Mouse (Mus musculus): Measurements from ENCODE around the gene Cyp2d9. TPM values are rescaled to one million over a fixed set of nuclear protein-coding genes. Genes with fewer than 3 reads are reported as not detected.

Cyp2d9 gene
- polyA plus RNA-seq, 1 experiment from 2014 or later = not detected

DNA sequence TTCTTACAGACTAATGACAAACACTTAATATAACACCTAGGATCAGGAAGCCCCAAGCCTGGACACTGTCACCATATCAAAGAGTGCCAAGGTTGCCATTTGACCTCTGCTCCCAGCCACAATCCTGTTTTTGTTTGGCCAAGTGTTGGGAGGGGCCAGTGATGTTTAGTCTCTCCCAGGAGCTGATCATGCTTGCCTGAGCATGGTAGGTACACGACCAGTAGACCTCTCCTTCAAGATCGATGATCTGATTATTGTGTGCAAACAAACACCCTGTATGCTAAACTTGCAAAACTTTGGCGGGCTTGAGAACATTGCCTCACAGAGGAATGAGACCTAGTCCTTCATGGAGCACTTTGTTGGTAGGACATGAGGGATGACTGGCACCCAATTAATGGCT is 9.8 kb upstream of the Cyp2d9 start:
- no peak overlapping the region for H3K4me2 ChIP-seq (ENCODE audit: low read length)
- H3K4me3 ChIP-seq (ENCODE audit: control insufficient read depth in 1 of 2, insufficient read depth in 1 of 2, low read depth in 1 of 2, low read length in 2 of 2) = no peak overlapping the region
- ATAC-seq (ENCODE audit: insufficient number of reproducible peaks, insufficient read depth, low FRiP score, low read depth) = no peak
- no peaks in the 10 kb centered on the region for H3K9me3 ChIP-seq (ENCODE audit: control insufficient read depth, low read length)
- WGBS = 77% methylated on average over 3 of the region's 3 CpGs
- H3K27ac ChIP-seq (replicated peaks in 1 of 2; ENCODE audit: control insufficient read depth in 1 of 2, insufficient read depth in 1 of 2, low read depth in 2 of 2, low read length in 2 of 2) = no peak overlapping the region
- H3K9ac ChIP-seq (ENCODE audit: low read length) = no peak overlapping the region
- H3K27me3 ChIP-seq (ENCODE audit: control insufficient read depth, insufficient read depth, low read length) = no peaks in the 10 kb centered on the region
- no peaks in the 10 kb centered on the region for H3K36me3 ChIP-seq (ENCODE audit: control insufficient read depth, insufficient read depth, low read length)
- no peaks in the 10 kb centered on the region for H3K4me1 ChIP-seq (ENCODE audit: control insufficient read depth in 2 of 2, insufficient read depth in 2 of 2, low read length in 2 of 2)

DNA sequence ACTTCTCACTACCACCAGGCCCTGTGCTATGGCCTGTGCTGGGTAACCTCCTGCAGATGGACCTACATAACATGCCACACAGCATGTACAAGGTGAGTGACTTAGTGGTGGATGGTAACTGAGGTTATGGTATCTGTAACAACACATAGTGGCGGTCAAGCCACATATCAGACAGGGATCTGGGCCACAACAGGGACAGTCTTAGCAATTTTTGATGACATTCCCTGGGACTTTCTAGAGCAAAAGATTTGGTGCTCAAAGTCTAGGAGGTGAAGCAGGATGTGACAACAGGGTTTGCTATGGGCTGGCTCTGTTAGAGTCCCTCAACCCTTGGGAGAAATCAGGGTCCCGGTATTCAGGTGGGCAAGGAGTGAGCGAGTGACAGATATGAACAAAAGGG is 384 bp downstream of the Cyp2d9 start:
- no peaks in the 10 kb centered on the region for H3K4me1 ChIP-seq (ENCODE audit: control insufficient read depth in 2 of 2, insufficient read depth in 2 of 2, low read length in 2 of 2)
- H3K27ac ChIP-seq (replicated peaks in 1 of 2; ENCODE audit: control insufficient read depth in 1 of 2, insufficient read depth in 1 of 2, low read depth in 2 of 2, low read length in 2 of 2) = no peak overlapping the region
- H3K9me3 ChIP-seq (ENCODE audit: control insufficient read depth, low read length) = peaks cover 14% of the 10 kb centered on the region; the same call in 1 of the 2 replicates
- H3K9ac ChIP-seq (ENCODE audit: low read length) = no peak overlapping the region
- no peak overlapping the region for H3K4me2 ChIP-seq (ENCODE audit: low read length)
- no peaks in the 10 kb centered on the region for H3K36me3 ChIP-seq (ENCODE audit: control insufficient read depth, insufficient read depth, low read length)
- ATAC-seq (ENCODE audit: insufficient number of reproducible peaks, insufficient read depth, low FRiP score, low read depth) = no peak
- WGBS = 90% methylated on average over 3 of the region's 3 CpGs
- no peaks in the 10 kb centered on the region for H3K27me3 ChIP-seq (ENCODE audit: control insufficient read depth, insufficient read depth, low read length)
- H3K4me3 ChIP-seq (ENCODE audit: control insufficient read depth in 1 of 2, insufficient read depth in 1 of 2, low read depth in 1 of 2, low read length in 2 of 2) = no peak overlapping the region

DNA sequence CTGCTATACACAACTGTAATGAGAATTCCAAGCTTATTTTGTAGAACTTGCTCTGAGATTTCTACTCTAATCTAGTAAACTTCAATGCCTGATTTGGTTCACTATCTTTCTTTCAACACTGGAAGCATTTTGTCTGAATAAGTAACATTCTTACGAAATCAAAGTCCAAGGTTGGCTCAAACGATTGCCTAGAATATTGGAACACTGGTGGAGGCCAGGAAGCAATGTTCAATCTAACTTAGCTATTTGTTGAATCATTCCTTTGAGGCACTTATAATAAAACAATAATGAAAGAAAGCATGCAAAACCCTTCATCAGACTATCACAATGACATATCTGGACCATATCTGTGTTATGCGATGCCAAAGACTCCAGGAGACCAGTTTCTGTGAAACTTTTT is 1.3 kb downstream of the Cyp2d9 start:
- Histone ChIP-seq H3K27ac (replicated peaks in 1 of 2; ENCODE audit: control insufficient read depth in 1 of 2, insufficient read depth in 1 of 2, low read depth in 2 of 2, low read length in 2 of 2) (no peak overlapping the region), H3K4me2 (ENCODE audit: low read length) (no peak overlapping the region), H3K9me3 (ENCODE audit: control insufficient read depth, low read length) (peaks cover 14% of the 10 kb centered on the region; the same call in 1 of the 2 replicates), H3K4me3 (ENCODE audit: control insufficient read depth in 1 of 2, insufficient read depth in 1 of 2, low read depth in 1 of 2, low read length in 2 of 2) (no peak overlapping the region), H3K4me1 (ENCODE audit: control insufficient read depth in 2 of 2, insufficient read depth in 2 of 2, low read length in 2 of 2) (no peaks in the 10 kb centered on the region), H3K27me3 (ENCODE audit: control insufficient read depth, insufficient read depth, low read length) (no peaks in the 10 kb centered on the region), H3K9ac (ENCODE audit: low read length) (no peak overlapping the region), H3K36me3 (ENCODE audit: control insufficient read depth, insufficient read depth, low read length) (no peaks in the 10 kb centered on the region)
- no peak for ATAC-seq (ENCODE audit: insufficient number of reproducible peaks, insufficient read depth, low FRiP score, low read depth)
- 80% methylated on average over 3 of the region's 3 CpGs for WGBS

DNA sequence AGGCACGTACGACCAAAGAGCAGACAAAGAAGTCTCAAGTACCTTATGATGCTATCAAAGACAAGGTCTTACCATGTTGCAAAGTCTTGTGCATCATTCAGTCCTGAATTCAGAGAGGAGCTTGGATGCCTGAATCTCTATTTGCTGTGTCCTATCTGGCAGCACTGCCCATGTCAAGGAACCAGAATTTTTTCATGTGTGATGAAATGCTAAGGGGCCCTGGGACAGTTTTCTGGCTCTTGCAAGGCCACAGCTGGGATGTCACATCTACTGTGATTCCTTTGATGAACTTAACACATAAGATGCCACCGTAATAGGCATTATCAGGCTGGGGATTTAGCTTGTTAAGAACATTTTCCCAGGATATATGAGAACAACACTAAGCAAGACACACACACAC is 1.8 kb downstream of the Cyp2d9 start:
- H3K27ac ChIP-seq (replicated peaks in 1 of 2; ENCODE audit: control insufficient read depth in 1 of 2, insufficient read depth in 1 of 2, low read depth in 2 of 2, low read length in 2 of 2) = no peak overlapping the region
- H3K4me2 ChIP-seq (ENCODE audit: low read length) = no peak overlapping the region
- no peak overlapping the region for H3K9ac ChIP-seq (ENCODE audit: low read length)
- ATAC-seq (ENCODE audit: insufficient number of reproducible peaks, insufficient read depth, low FRiP score, low read depth) = no peak
- H3K4me1 ChIP-seq (ENCODE audit: control insufficient read depth in 2 of 2, insufficient read depth in 2 of 2, low read length in 2 of 2) = no peaks in the 10 kb centered on the region
- H3K36me3 ChIP-seq (ENCODE audit: control insufficient read depth, insufficient read depth, low read length) = no peaks in the 10 kb centered on the region
- peaks cover 14% of the 10 kb centered on the region; the same call in 1 of the 2 replicates for H3K9me3 ChIP-seq (ENCODE audit: control insufficient read depth, low read length)
- no peak overlapping the region for H3K4me3 ChIP-seq (ENCODE audit: control insufficient read depth in 1 of 2, insufficient read depth in 1 of 2, low read depth in 1 of 2, low read length in 2 of 2)
- 70% methylated on average over 3 of the region's 3 CpGs for WGBS
- no peaks in the 10 kb centered on the region for H3K27me3 ChIP-seq (ENCODE audit: control insufficient read depth, insufficient read depth, low read length)

DNA sequence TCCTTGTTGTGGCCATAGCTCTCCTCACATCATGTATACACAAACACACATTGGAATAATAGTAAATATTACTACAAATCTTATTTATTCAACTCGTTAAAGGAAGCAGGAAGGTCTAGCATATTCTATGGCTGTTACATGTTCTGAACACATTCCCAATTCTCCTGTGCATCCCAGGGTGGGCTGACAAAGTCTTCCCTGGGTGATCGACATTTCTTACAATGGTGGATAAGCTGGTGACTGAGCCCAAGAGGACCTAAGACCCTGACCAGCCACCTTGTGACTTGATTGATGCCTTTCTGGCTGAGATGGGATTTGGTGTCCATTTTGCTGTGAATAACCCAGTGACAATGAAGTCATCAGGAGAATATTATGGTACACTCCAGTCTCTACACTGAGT is 2.4 kb downstream of the Cyp2d9 start:
- H3K36me3 ChIP-seq (ENCODE audit: control insufficient read depth, insufficient read depth, low read length) = no peaks in the 10 kb centered on the region
- H3K9ac ChIP-seq (ENCODE audit: low read length) = no peak overlapping the region
- H3K27me3 ChIP-seq (ENCODE audit: control insufficient read depth, insufficient read depth, low read length) = no peaks in the 10 kb centered on the region
- no peaks in the 10 kb centered on the region for H3K4me1 ChIP-seq (ENCODE audit: control insufficient read depth in 2 of 2, insufficient read depth in 2 of 2, low read length in 2 of 2)
- peaks cover 11% of the 10 kb centered on the region; the same call in 1 of the 2 replicates for H3K9me3 ChIP-seq (ENCODE audit: control insufficient read depth, low read length)
- WGBS = 71% methylated on average over 2 of the region's 2 CpGs
- ATAC-seq (ENCODE audit: insufficient number of reproducible peaks, insufficient read depth, low FRiP score, low read depth) = no peak
- no peak overlapping the region for H3K4me3 ChIP-seq (ENCODE audit: control insufficient read depth in 1 of 2, insufficient read depth in 1 of 2, low read depth in 1 of 2, low read length in 2 of 2)
- H3K4me2 ChIP-seq (ENCODE audit: low read length) = no peak overlapping the region
- no peak overlapping the region for H3K27ac ChIP-seq (replicated peaks in 1 of 2; ENCODE audit: control insufficient read depth in 1 of 2, insufficient read depth in 1 of 2, low read depth in 2 of 2, low read length in 2 of 2)

DNA sequence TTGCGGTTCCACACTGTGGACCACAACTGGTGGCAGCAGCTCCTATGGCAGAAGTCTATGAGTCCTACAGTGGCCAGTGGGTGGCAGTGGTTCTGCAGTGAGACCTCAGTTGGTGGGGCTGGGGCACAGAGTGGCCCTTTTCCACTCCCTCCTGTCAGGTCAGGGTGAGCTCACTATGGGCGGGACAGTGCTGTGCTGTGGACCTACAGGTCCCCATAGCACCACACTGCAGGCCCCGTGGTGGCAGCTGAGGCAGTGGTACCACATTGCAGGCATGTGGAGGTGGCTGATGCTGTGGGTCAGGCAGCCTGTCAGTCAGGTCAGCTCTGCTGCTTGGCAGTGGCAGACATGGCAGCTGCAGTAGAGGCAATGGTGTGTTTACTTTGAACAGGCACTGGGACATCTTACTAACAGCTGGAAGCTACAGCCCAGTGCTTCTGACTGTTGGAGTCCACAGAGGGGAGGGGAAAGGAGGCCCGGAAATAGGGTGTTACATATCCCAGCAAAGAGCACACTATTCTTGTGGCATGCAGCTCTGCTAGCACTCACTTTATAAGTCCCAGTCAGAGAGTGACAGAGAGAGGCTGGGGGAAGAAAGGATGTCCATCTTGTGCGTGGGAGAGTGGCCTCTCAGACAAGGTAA is 4.9 kb downstream of the Cyp2d9 start:
- Histone ChIP-seq H3K9ac (ENCODE audit: low read length) (no peak overlapping the region), H3K36me3 (ENCODE audit: control insufficient read depth, insufficient read depth, low read length) (no peaks in the 10 kb centered on the region), H3K4me1 (ENCODE audit: control insufficient read depth in 2 of 2, insufficient read depth in 2 of 2, low read length in 2 of 2) (no peaks in the 10 kb centered on the region), H3K27ac (replicated peaks in 1 of 2; ENCODE audit: control insufficient read depth in 1 of 2, insufficient read depth in 1 of 2, low read depth in 2 of 2, low read length in 2 of 2) (no peak overlapping the region), H3K4me2 (ENCODE audit: low read length) (no peak overlapping the region), H3K27me3 (ENCODE audit: control insufficient read depth, insufficient read depth, low read length) (no peaks in the 10 kb centered on the region), H3K9me3 (ENCODE audit: control insufficient read depth, low read length) (peaks cover 6% of the 10 kb centered on the region; the same call in 1 of the 2 replicates), H3K4me3 (ENCODE audit: control insufficient read depth in 1 of 2, insufficient read depth in 1 of 2, low read depth in 1 of 2, low read length in 2 of 2) (no peak overlapping the region)
- ATAC-seq (ENCODE audit: insufficient number of reproducible peaks, insufficient read depth, low FRiP score, low read depth) = no peak
- 55% methylated on average over 5 of the region's 5 CpGs for WGBS

DNA sequence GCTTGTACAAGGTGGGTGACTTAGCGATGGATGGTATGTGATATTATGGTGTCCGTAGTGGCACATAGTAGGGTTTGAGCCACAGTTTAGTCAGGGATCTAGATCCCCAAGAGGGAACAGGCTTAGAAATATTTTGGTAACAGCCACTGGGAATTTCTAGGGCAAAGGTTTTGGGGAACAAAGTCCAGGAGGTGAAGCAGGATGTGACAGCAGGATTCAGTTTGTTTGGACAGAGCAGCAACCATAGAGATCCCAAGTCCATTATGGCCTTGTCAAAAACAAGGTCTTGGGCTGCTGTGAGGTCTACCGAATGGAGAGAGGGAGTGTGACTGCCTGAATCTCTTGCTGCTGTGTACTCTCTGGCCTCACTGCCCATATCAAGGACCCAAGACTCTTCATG is 10.4 kb downstream of the Cyp2d9 start:
- no peak overlapping the region for H3K4me2 ChIP-seq (ENCODE audit: low read length)
- no peak overlapping the region for H3K27ac ChIP-seq (replicated peaks in 1 of 2; ENCODE audit: control insufficient read depth in 1 of 2, insufficient read depth in 1 of 2, low read depth in 2 of 2, low read length in 2 of 2)
- H3K9me3 ChIP-seq (ENCODE audit: control insufficient read depth, low read length) = no peaks in the 10 kb centered on the region
- no peaks in the 10 kb centered on the region for H3K27me3 ChIP-seq (ENCODE audit: control insufficient read depth, insufficient read depth, low read length)
- no peak for ATAC-seq (ENCODE audit: insufficient number of reproducible peaks, insufficient read depth, low FRiP score, low read depth)
- no peak overlapping the region for H3K4me3 ChIP-seq (ENCODE audit: control insufficient read depth in 1 of 2, insufficient read depth in 1 of 2, low read depth in 1 of 2, low read length in 2 of 2)
- no peak overlapping the region for H3K9ac ChIP-seq (ENCODE audit: low read length)
- 77% methylated on average over 3 of the region's 3 CpGs for WGBS
- H3K4me1 ChIP-seq (ENCODE audit: control insufficient read depth in 2 of 2, insufficient read depth in 2 of 2, low read length in 2 of 2) = no peaks in the 10 kb centered on the region
- H3K36me3 ChIP-seq (ENCODE audit: control insufficient read depth, insufficient read depth, low read length) = no peaks in the 10 kb centered on the region

DNA sequence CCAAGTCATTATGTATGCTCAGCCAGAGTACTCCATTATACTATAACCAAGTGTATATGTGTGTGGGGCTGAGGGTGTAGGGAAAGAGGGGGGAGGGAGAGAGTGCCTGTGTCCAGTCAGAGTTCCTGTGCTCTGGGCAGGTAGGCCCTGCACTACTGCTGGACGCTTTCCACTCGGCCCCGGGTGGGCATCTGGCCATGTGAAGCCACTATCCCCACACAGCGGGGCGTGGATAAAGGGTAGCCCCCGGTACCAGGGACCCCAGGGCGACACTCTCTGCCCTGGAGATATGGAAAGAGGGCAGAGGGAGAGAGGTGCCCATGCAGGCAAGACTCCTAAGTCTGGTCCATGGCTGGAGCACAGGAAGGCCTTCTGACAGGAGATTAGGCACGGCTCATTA is 12.0 kb downstream of the Cyp2d9 start:
- WGBS = 78% methylated on average over 8 of the region's 8 CpGs

More for the DNA sequence above, 12.0 kb downstream of the Cyp2d9 start:
- Histone ChIP-seq H3K9ac (ENCODE audit: low read length) (no peak overlapping the region), H3K9me3 (ENCODE audit: control insufficient read depth, low read length) (no peaks in the 10 kb centered on the region), H3K27ac (replicated peaks in 1 of 2; ENCODE audit: control insufficient read depth in 1 of 2, insufficient read depth in 1 of 2, low read depth in 2 of 2, low read length in 2 of 2) (no peak overlapping the region), H3K4me2 (ENCODE audit: low read length) (no peak overlapping the region), H3K4me3 (ENCODE audit: control insufficient read depth in 1 of 2, insufficient read depth in 1 of 2, low read depth in 1 of 2, low read length in 2 of 2) (no peak overlapping the region), H3K4me1 (ENCODE audit: control insufficient read depth in 2 of 2, insufficient read depth in 2 of 2, low read length in 2 of 2) (no peaks in the 10 kb centered on the region), H3K27me3 (ENCODE audit: control insufficient read depth, insufficient read depth, low read length) (no peaks in the 10 kb centered on the region), H3K36me3 (ENCODE audit: control insufficient read depth, insufficient read depth, low read length) (no peaks in the 10 kb centered on the region)
- no peak for ATAC-seq (ENCODE audit: insufficient number of reproducible peaks, insufficient read depth, low FRiP score, low read depth)

Measured in heart, embryonic 14.5 days (tissue).